Mouse (Mus musculus): ENCODE results near the gene Serinc2.
"Not testable (repeated sequence)": the region's sequence is repeated elsewhere in the genome, so short reads cannot be mapped to it uniquely, and the experiment has no call there.

Serinc2 gene

DNA sequence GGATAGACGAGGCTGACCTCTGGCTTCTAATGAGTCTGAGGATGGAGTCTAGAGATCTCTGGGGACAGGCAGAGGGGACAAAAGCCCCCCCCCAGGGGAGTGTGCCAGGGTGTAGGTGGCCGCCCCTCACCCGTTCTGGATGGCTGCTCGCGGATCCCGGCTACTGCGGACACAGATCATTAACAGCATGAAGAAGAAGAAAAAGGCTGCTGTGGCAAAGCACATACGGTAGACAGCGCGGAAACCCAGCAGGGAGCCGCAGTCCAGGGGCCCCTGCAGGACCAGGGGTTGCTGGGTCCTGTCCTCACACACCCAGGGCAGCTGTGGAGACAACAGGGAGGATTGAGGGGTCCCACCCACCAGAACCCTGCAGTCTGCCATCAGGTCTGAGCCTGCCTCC is 14.9 kb downstream of the Serinc2 start:
- DNase-seq (ENCODE audit: low read depth, low spot score): no peak

DNA sequence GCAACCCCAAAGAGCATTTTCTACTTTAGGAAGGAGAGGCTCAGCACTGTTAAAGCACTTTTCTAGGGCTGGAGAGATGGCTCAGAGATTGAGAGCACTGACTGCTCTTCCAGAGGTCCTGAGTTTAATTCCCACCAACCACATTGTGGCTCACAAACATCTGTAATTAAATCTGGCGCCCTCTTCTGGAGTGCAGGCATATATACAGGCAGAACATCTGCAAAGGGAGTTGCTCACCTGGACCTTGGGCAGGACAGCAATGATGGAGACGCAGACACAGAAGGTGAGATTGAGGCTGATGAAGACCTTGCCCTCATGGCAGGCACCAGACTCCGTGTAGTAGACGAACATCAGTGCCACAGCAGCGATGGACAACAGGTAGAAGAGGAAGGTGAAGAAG is 18.6 kb downstream of the Serinc2 start:
- DNase-seq (ENCODE audit: low read depth, low spot score): peak; percentile 35

DNA sequence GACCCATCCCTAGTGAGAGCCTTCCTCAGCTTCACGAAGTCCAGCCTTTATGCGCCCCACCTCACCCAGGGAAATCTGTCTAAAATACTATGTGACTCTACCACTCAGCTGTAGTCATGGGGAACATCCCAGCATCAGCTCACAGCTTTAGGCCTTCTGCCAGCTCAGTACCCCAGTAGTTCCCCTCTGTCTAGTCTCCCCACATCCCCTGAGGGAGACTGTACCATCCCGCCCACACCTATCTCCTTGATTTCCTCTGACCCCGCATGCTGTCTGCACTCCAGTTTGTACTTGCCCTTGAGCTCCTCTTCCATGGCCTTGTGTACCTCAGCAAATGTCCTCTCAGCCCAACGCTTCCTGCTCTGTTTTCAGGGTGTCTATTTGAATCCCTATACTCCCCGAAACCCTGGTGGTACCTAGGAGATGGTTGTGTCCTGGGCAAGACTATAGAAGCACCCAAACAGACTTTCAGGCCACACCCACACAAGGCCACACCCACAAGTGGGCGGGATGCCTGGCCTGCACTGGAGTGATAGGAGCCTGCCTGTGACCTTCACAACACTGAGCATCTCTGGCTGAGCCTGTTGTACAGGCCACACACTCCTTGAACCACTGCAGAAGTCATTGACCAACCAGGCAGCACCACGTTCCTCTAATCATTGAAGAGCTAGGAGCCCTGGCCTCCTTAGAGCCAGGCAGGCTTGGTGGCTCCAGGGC is 26.4 kb downstream of the Serinc2 start:
- DNase-seq (ENCODE audit: low read depth, low spot score): no peak

DNA sequence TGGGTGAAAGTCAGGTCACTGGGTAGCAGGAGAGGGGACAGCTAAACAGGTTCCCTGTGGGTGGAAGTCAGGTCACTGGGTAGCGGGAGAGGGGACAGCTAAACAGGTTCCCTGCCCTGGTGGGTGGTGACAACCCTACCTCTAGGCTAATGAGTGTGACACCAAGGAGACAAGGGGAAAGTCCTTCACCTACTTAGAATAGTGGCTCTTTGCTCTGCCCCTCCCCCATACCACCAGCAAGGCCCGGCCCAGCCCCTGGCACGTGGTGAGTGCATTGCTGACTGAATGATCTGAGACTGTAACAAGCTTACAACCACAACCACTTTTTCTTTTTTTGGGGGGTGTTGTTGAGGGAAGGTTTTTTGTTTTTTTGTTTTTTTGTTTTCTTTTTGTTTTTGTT is 27.2 kb downstream of the Serinc2 start:
- no peak for DNase-seq (ENCODE audit: low read depth, low spot score)

DNA sequence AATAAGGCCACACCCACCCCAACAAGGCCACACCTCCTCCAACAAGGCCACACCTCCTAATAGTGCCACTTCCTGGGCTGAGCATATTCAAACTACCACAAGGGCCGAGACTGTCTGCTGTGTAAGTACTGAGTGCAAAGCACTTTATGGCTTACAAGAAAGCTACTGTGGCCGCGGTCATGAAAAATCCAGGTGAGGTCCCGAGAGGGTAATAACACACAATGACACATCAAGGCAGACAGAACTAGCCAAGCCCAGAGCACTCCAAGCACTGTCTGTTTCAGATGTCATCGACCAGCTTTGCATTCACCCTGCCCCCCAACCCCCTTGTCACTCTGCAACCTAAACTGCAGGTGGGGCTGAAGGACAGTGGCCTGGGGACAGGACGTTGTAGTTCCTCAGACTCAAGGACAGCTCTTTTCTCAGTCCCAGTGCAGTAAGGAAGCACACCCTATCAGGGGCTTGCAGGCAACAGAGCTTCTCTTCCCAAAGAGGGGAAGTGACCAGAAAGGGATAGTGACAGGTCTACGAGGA is 27.8 kb downstream of the Serinc2 start:
- DNase-seq (ENCODE audit: low read depth, low spot score): no peak

DNA sequence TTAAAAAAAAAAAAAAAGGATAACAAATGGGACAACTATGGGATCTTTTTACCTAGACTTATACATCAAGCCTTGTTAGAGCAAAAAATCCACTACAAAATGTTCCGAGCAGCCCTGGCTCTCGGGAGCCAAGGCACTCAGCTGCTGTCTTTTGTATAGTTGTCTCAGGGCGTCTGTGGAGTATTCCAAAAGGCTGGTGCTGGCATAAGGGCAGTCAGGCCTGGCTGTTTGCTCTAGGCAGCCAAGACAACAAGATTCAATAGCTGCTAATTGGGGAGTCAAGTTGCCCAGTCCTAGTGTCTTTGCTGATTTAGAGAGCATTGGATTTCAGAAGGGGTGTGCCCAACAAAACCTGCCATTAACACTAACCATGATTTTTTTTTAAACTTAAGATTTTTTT is 30.4 kb downstream of the Serinc2 start:
- DNase-seq (ENCODE audit: low read depth, low spot score): no peak

DNA sequence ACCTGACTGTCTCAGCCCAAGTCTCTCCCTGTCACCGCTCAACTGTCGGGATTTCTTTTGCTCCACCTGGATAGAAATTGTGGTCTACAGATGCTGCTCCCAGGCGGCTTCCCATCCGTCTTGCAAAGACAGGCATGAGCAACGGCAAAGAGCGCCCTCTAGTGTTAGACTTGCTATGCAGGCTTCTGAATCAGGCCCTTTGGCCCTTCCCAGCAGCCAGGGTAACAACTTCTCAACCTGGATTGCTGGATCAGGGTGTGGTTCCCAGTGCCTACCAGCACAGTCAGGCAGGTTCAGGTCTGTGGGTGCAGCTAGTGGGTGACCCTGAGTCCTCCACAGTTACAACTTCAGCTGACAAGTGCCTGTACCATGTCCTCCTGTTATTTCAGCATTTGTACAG is 32.9 kb downstream of the Serinc2 start:
- peak; percentile 88 for DNase-seq (ENCODE audit: low read depth, low spot score)

DNA sequence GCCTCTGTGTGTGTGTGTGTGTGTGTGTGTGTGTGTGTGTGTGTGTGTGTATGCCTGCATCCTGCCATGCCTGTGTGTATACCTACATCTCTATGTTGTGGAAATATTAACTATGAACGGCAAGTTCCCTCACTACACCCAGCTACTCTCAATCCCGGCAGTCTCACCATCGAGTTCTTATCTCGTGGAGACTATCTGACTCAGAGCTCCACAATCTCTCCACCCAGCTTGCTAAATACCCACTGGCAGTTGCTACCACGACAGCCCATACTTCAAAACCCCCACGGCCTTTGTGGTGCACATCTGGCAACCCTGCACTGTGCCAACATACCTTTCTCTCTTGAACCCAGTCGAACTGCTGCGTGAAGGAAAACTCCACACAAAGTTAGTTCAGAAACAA is 34.3 kb downstream of the Serinc2 start:
- DNase-seq (ENCODE audit: low read depth, low spot score): peak; percentile 28

DNA sequence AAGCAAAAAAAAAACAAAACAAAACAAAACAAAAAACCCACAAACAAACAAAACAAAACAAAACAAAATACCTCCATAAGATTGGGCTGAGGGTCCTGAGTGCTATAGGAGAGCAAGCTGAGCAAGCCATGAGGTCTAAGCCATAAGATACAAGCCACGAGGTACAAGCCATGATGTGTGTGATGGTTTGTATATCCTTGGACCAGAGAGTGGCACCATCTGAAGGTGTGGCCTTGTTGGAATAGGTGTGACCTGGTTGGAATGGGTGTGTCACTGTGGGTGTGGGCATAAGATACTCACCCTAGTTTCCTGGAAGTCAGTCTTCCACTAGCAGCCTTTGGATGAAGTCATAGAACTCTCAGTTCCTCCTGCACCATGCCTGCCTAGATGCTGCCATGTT is 35.4 kb downstream of the Serinc2 start:
- not testable (repeated sequence) for DNase-seq (ENCODE audit: low read depth, low spot score)

DNA sequence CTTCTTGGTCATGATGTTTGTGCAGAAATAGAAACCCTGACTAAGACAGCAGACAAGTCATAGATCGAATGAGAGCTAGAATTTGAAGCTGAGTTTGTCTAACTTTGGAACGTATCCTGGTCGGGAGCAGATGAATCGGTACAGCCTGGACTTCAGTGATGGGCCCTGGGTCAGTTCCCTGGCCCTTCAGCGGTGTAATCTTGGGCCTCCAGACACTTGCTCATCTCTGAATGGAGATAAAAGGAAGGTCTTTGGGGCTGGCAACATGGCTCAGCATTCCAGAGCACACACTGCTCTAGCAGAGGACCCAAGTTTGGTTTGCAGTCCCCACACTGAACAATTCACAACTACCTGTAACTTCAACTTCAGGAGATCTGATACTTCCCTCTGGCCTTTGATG is 36.0 kb downstream of the Serinc2 start:
- no peak for DNase-seq (ENCODE audit: low read depth, low spot score)

DNA sequence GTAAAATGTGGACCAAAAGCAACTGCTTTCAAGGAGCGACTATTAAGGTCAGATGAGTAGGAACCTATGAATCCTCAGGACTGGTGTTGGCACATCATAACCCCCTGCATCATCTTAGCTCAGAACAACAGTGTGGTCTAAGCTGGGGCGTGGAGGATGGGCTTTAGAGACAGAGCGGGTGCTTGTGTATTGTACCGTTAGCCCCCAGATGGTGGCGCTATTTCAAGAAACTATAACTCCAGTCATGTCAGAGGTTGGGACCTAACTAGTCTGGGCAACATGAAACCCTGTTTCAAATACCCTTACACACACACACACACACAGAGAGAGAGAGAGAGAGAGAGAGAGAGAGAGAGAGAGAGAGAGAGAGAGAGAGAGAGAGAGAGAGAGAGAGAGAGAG is 38.3 kb downstream of the Serinc2 start:
- DNase-seq (ENCODE audit: low read depth, low spot score): peak; percentile 17

DNA sequence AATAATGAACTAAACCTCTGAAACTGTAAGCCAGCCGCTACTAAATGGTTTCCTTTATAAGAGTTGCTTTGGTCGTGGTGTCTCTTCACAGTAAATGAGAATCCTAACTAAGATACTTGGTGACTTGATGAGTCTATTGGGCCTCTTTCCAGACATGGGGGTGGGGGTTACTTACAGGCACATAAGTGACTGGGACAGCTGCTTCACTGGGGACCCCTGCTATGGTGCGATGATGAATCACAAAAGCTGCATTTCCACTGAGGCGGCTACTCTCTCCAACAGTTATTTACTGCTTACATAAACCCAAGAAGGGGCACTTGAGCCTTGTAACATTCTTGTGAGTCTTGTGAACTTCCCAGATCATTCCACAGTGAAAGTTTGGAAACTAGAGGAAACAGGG is 41.4 kb downstream of the Serinc2 start:
- DNase-seq (ENCODE audit: low read depth, low spot score): no peak

DNA sequence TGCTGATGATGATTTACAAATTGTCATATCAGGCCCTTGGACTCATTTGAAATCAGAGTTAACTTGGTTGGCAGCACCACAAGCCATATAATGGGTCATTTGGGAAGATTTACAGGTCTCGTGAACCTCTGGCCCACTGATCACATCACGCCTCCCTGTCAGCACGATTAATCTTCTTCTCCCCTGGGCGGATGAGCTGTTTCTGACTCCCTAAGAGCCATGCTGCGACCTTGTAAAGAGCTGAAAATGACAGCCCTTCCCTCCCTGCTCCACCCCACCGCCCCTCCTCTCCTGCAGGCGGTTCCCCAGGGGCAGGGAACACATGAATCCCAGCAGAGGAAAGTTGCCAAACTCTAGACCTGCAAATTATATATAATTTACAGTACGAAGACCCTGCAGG is 42.6 kb downstream of the Serinc2 start:
- DNase-seq (ENCODE audit: low read depth, low spot score): no peak

DNA sequence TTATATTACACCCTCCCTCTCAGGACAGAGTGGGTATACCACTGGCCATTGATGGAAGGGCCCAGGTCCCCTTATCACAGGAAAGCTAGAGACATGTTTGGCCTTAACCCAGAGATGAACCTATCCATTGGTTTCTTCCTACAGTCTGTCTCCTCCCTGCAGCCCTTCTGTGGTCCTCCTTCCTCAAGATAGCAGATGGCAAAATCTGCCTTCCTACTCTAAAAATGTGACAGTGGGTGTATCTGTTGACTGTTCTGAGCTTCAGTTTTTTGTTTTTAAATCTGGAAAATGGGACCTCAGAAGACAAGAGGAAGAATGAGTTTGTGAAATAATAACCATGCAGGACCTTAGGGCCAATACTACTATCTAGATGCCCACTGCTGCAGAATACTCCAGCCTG is 54.9 kb downstream of the Serinc2 start:
- no peak for DNase-seq (ENCODE audit: low read depth, low spot score)

DNA sequence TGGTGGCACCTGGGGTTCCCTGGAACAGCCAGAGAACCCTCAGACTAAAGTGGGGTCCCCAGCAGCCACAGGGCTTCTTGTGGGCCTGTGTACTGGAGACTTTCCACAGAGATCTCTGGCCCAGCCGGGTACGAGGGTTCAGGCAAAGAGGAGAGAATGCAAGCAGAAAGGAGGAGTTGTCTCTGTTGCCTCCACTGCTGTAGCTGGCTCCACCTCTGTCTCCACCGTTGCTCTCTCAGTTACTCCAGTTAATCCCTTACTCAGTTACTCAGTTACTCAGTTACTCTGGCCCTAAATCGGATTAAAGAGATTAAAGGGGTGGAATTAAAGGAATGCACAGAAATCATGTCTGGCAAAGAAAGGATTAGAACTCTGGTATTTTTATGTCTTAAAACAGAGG is 56.8 kb downstream of the Serinc2 start, which contains the start of gene Gm853:
Gene Gm853, minus strand, starts transcription at position 223 of the 400 bp plus-strand sequence.
- DNase-seq (ENCODE audit: low read depth, low spot score): no peak

DNA sequence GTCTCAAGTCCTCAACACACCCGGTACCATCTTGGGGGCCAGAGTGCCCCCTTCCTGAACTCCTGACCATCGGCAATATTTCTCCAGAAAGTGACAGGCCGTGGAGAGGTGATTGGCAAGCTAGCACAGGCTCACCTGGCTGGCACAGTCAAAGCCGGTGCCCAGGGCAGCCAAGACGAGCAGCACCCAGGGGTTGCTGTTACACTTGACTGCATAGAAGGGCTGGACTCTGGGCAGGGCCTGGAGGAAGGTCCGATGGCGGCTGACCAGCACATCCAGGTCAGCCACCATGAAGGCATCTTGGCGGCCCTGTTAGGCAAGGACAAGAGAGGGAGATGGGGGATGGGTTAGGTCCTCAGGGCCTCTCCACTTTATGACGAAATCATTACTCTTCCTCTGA is 58.8 kb downstream of the Serinc2 start:
- no peak for DNase-seq (ENCODE audit: low read depth, low spot score)

DNA sequence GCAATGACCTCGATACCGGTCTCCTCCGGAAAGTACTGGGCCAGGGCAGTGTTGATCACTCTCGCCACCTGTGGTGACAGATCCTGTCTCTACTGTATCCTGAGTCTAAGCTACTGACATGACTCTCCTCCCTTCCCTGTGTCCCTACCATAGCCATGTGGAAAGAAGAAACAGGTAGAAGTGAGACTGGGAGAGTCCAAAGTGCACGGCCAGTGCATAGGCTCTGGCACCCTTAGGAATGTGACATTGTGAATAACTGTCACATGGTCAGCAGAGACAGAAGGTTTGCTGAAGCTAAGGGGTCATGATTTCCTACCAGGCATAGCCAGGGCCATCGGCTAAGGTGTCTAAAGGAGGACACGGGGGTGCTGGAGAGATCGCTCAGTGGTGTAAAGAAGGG is 63.6 kb downstream of the Serinc2 start:
- no peak for DNase-seq (ENCODE audit: low read depth, low spot score)

DNA sequence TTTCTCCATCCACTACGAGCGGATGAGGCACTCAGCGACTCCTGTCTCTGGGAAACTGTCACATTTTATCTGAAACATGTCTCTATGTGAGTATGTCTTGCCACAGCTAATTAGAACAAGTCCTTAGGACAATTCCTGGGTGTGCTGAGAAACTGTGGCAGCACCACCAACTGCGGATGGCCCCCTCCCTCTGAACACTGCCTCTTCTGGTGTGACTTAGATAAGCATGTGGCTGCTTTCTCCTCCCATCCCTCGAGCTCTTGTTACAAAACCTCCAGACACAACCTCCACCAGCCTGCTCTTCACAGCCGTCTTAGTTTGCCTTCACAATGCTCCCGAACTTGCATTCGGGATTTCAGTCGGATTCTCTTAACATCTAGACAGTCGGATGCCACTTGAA is 65.1 kb downstream of the Serinc2 start:
- no peak for DNase-seq (ENCODE audit: low read depth, low spot score)

DNA sequence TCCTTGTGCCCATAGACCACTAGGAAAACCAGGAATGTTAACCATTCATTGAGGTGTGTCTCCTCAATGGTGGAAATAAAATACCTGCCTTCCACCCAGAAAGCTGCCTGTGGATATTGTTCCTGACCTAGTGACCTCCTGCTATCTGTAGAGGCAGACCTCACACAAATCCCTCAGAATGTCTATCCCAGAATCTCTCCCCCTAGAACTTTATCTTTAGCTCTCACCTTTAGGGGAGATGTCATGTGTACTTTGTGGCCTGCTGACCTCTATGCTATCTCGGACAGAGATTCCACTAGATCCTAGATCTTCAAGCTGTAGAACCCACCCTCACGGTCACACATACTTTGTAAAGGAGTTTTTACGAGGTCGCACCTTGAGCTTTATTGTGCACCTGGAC is 65.8 kb downstream of the Serinc2 start:
- no peak for DNase-seq (ENCODE audit: low read depth, low spot score)

DNA sequence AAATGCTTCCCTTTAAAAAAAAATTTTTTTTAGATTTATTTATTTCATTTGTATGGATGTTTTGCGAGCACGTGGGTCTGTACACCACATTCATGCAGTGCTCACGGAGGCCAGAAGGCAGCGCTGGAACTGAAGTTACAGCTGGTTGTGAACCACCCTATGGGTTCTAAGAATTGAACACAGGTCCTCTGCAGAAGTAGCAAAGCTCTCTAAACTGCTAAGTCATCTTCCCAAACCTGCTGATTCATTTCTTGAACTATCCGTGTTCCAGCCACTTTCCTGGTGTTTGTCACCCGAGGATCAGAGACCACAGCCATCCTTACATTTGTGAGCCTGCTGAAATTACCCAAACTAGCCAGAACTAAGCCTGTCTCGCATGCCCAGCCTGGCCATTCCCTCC is 66.6 kb downstream of the Serinc2 start:
- DNase-seq (ENCODE audit: low read depth, low spot score): no peak

DNA sequence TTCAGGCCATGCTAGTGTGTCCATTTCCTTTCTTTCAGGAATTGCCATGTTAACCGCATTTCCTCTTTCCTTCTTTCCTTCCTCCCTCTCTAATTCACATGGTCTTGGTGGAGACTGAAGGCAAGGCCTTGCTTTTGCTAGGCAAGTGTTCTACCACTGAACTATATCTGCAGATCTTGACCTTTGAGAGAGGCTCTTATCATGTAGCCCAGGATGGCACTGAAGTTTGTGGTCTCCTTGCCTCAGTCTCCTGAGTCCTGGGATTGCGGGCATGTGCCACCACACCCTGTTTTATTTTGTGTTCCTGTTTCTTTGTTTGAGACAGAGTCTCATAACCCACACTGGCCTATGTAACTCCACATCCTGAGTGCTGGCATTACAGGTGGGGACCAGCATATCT is 67.1 kb downstream of the Serinc2 start:
- no peak for DNase-seq (ENCODE audit: low read depth, low spot score)
